17 mouse cellular contexts compared by ENCODE assay signal in genomic region chr9:95685660-95686440, GRCm38 (mm10). TPM values are rescaled to one million over a fixed set of nuclear protein-coding genes. Genes with fewer than 3 reads are reported as not detected.
DNase-seq lines count a peak whose midpoint lies in the region; ATAC-seq and TF ChIP-seq lines count a peak whose summit lies in the region.
"Had no signal": no experiment of that assay in that cellular context is flagged by ENCODE, and none has a peak within 500 bp of the region (broad histone marks: within the 10 kb centered on the region; RNA-seq: fewer than 3 reads in every experiment).

No protein-coding gene starts in this region.

- no peaks in the 10 kb centered on the region for H3K9me3 ChIP-seq in limb, embryonic 11.5 days (ENCODE audit: control insufficient read depth, low read length)
- H3K9me3 ChIP-seq: hindbrain, embryonic 15.5 days had no signal

- WGBS in limb, embryonic 11.5 days, result 50% methylated on average over 11 of the region's 11 CpGs
- 79% methylated on average over 11 of the region's 11 CpGs for WGBS in heart, adult 2 months
- 76% methylated on average over 11 of the region's 11 CpGs for WGBS in kidney, adult 2 months

- H3K4me2 ChIP-seq in limb, embryonic 11.5 days (ENCODE audit: low read depth, severe bottlenecking), result no peak overlapping the region
- H3K4me2 ChIP-seq: hindbrain, embryonic 15.5 days had no signal

- no peak overlapping the region for H3K9ac ChIP-seq in limb, embryonic 11.5 days (ENCODE audit: low read length)
- no peak overlapping the region for H3K9ac ChIP-seq in heart, adult 2 months (ENCODE audit: low read depth, low read length)
- H3K9ac ChIP-seq: hindbrain, embryonic 15.5 days had no signal

- no peak for TF ChIP-seq EP300 in heart, adult 2 months (IDR thresholded peaks at IDR 0.05; ENCODE audit: insufficient read depth, low read depth, low read length)

- H3K79me2 ChIP-seq in heart, adult 2 months (replicated peaks; ENCODE audit: control insufficient read depth, insufficient read depth, low read length), result no peaks in the 10 kb centered on the region

- DNase-seq in retina, postnatal 1 day, result peak; percentile 16
- DNase-seq in retina, embryonic 14.5 days (ENCODE audit: low spot score), result no peak
- peak; percentile 25 for DNase-seq in fat pad, adult 2 months (ENCODE audit: extremely low read depth, low read depth, low spot score)
- DNase-seq in limb, embryonic 11.5 days (ENCODE audit: low spot score), result peak; percentile 60
- no peak for DNase-seq in spleen, adult 12 weeks (ENCODE audit: low spot score)
- DNase-seq in liver, result no peak
- no peak for DNase-seq in heart, adult 2 months
- no peak for DNase-seq in kidney, adult 2 months
- DNase-seq: adrenal gland, postnatal 36 days; cerebellum, postnatal 25 days; kidney, postnatal 25 days; left cerebral cortex, postnatal 4 days; lung, postnatal 36 days had no signal

- peaks cover 4% of the 10 kb centered on the region; the same call in 1 of the 2 replicates for H3K4me1 ChIP-seq in limb, embryonic 11.5 days (ENCODE audit: control insufficient read depth, insufficient read depth, low read length)
- no peaks in the 10 kb centered on the region for H3K4me1 ChIP-seq in heart, adult 2 months (ENCODE audit: control insufficient read depth, insufficient read depth, low read length)
- H3K4me1 ChIP-seq in kidney, adult 2 months (ENCODE audit: control insufficient read depth, insufficient read depth, low read length), result no peaks in the 10 kb centered on the region
- H3K4me1 ChIP-seq: hindbrain, embryonic 15.5 days had no signal

- intact Hi-C loops in heart, adult 2 months (cut with DNase I), result loop anchor here (5.0 kb wide), 2 partner anchors 79 to 154 kb away; no protein-coding TSS in a partner anchor

- no peak overlapping the region for H3K4me3 ChIP-seq in limb, embryonic 11.5 days (ENCODE audit: low read depth, low read length)
- no peak overlapping the region for H3K4me3 ChIP-seq in heart, adult 2 months
- H3K4me3 ChIP-seq in kidney, adult 2 months (ENCODE audit: insufficient read depth, low read depth, low read length), result no peak overlapping the region
- H3K4me3 ChIP-seq: erythroblast, embryonic 14.5 days; hindbrain, embryonic 15.5 days had no signal

- no peak overlapping the region for H3K27ac ChIP-seq in limb, embryonic 11.5 days (replicated peaks; ENCODE audit: low read depth, low read length)
- H3K27ac ChIP-seq in heart, adult 2 months, result no peak overlapping the region
- no peak overlapping the region for H3K27ac ChIP-seq in kidney, adult 2 months (ENCODE audit: insufficient read depth, low read depth, low read length)
- H3K27ac ChIP-seq: hindbrain, embryonic 15.5 days had no signal

- ATAC-seq in limb, embryonic 11.5 days (ENCODE audit: insufficient number of reproducible peaks, low FRiP score, low TSS enrichment, low read depth), result peak; percentile 44; the same call in 1 of the 2 replicates
- ATAC-seq: intestine, postnatal 0 days had no signal

- no peaks in the 10 kb centered on the region for H3K27me3 ChIP-seq in limb, embryonic 11.5 days (ENCODE audit: control insufficient read depth, insufficient read depth, low read length)
- H3K27me3 ChIP-seq in heart, adult 2 months (ENCODE audit: control insufficient read depth, insufficient read depth, low read length), result no peaks in the 10 kb centered on the region
- H3K27me3 ChIP-seq in kidney, adult 2 months (replicated peaks; ENCODE audit: control insufficient read depth, insufficient read depth, low read length), result no peaks in the 10 kb centered on the region
- H3K27me3 ChIP-seq: hindbrain, embryonic 15.5 days had no signal

- no peak for TF ChIP-seq POLR2A in heart, adult 2 months (IDR thresholded peaks at IDR 0.05; ENCODE audit: insufficient read depth, low read depth, low read length)
- TF ChIP-seq POLR2A in kidney, adult 2 months (IDR thresholded peaks at IDR 0.05; ENCODE audit: low read depth, low read length), result no peak

- H3K36me3 ChIP-seq in limb, embryonic 11.5 days (ENCODE audit: control insufficient read depth, insufficient read depth, low read length), result no peaks in the 10 kb centered on the region
- H3K36me3 ChIP-seq in heart, adult 2 months (ENCODE audit: control insufficient read depth, insufficient read depth, low read length), result no peaks in the 10 kb centered on the region
- no peaks in the 10 kb centered on the region for H3K36me3 ChIP-seq in kidney, adult 2 months (ENCODE audit: control insufficient read depth, insufficient read depth, low read length)
- H3K36me3 ChIP-seq: hindbrain, embryonic 15.5 days had no signal

- no peak for TF ChIP-seq CTCF in heart, adult 2 months (IDR thresholded peaks at IDR 0.05)
- no peak for TF ChIP-seq CTCF in kidney, adult 2 months (conservative IDR thresholded peaks at IDR 0.05; ENCODE audit: insufficient read depth, insufficient read length, low read depth, low read length)

RNA-seq across cellular contexts. Expression of gene Pcolce2, which starts 48.4 kb away (rescaled TPM):
- 8.9 and 11.0 TPM in 2 replicates for polyA plus RNA-seq in limb, embryonic 11.5 days (2014; fragmentation: Nextera tagmentation; extraction: Ambion mirVana)
- total RNA-seq in heart, adult 2 months (2021), result 10 to 100 TPM; 27.8 to 28.7 TPM
- polyA plus RNA-seq in heart, adult 2 months (2012; rRNA removed), result 3.0 and 3.9 TPM in 2 replicates
- polyA plus RNA-seq in kidney, adult 2 months (2012; rRNA removed), result 0.78 and 0.90 TPM in 2 replicates
- total RNA-seq: MEL had no signal
- polyA plus RNA-seq: erythroblast, embryonic 14.5 days had no signal

Comparison
In these comparisons a context has a peak if more than half of its experiments do, and no peak if none do; other contexts are left out.
1. DNase-seq: peak in retina, postnatal 1 day (single experiment), fat pad, adult 2 months (single experiment) and limb, embryonic 11.5 days (single experiment); none in retina, embryonic 14.5 days (single experiment), spleen, adult 12 weeks (single experiment), liver (single experiment), heart, adult 2 months (0 of 2) and kidney, adult 2 months (single experiment).